Mouse (Mus musculus) heart, adult 2 months (tissue): Measurements from ENCODE around the gene Chl1.

Experiments used
- EP300 ChIP-seq: fragments of 200-500 bp; IDR thresholded peaks from 2 replicates; pipeline ENCODE4 v1.6.1; 2011; ENCODE audit warnings: low read depth, low read length, control low read depth; ENCODE audit not compliant: insufficient read depth
- POLR2A ChIP-seq: fragments of 200-500 bp; IDR thresholded peaks from 2 replicates; pipeline ENCODE4 v1.6.1; 2011; ENCODE audit warnings: mild to moderate bottlenecking, low read depth, low read length, control low read depth; ENCODE audit not compliant: insufficient read depth

GRCm38 (mm10) chr6:103682854-103683574 lies 172.6 kb downstream of the Chl1 start:
- TF ChIP-seq POLR2A = no peak
- no peak for TF ChIP-seq EP300
